Mouse (Mus musculus) lung, postnatal 10 days (tissue): ENCODE measurements at regions not wholly inside any gene's neighbourhood (a gene's known extent, or its start where the extent isn't known, plus 50 kb on each side); places are given as distances from the start of the nearest gene placed in this dataset.
A peak's percentile ranks its signal among the peaks of the same experiment; 100 is the strongest.

ENCODE experiments used
- DNase-seq: peaks from one replicate; pipeline ENCODE4 v3.0.0; 2021

- no peak for DNase-seq
Measured at GRCm38 (mm10) chr6:141148417-141149169, 100.5 kb upstream of the Pde3a start.

GRCm38 (mm10) chr6:141149170-141149917 is 99.7 kb upstream of the Pde3a start:
- DNase-seq = no peak

- DNase-seq = no peak
Measured at GRCm38 (mm10) chr6:141159326-141159725, 89.7 kb upstream of the Pde3a start.

GRCm38 (mm10) chr6:141161626-141162233 is 87.3 kb upstream of the Pde3a start:
- no peak for DNase-seq

GRCm38 (mm10) chr6:141167270-141167669 is 81.8 kb upstream of the Pde3a start:
- DNase-seq = no peak

- peak; percentile 21 for DNase-seq
Measured at GRCm38 (mm10) chr6:141168356-141168755, 80.7 kb upstream of the Pde3a start.

- no peak for DNase-seq
Measured at GRCm38 (mm10) chr6:141183782-141184181, 65.3 kb upstream of the Pde3a start.

GRCm38 (mm10) chr6:141188036-141188435 is 61.0 kb upstream of the Pde3a start:
- DNase-seq = no peak

GRCm38 (mm10) chr6:141189093-141189492 is 60.0 kb upstream of the Pde3a start:
- no peak for DNase-seq

- peak; percentile 13 for DNase-seq
Measured at GRCm38 (mm10) chr6:141189701-141190100, 59.4 kb upstream of the Pde3a start.

- DNase-seq = peak; percentile 8
Measured at GRCm38 (mm10) chr6:141190383-141190782, 58.7 kb upstream of the Pde3a start.

- DNase-seq = no peak
Measured at GRCm38 (mm10) chr6:141197501-141197900, 51.6 kb upstream of the Pde3a start.
